Mouse (Mus musculus): ENCODE results near the gene Epas1. TPM values are rescaled to one million over a fixed set of nuclear protein-coding genes. Genes with fewer than 3 reads are reported as not detected.

Gene Epas1
- polyA plus RNA-seq, 1 experiment from 2014 or later: 4.2 TPM

- Histone ChIP-seq H3K9ac (replicated peaks; ENCODE audit: low read depth, low read length) (no peak overlapping the region), H3K4me2 (ENCODE audit: low read length) (no peak overlapping the region), H3K27ac (ENCODE audit: low read length) (no peak overlapping the region), H3K4me1 (replicated peaks; ENCODE audit: control insufficient read depth, insufficient read depth, low read length) (no peaks in the 10 kb centered on the region), H3K9me3 (ENCODE audit: control insufficient read depth, low read length) (no peaks in the 10 kb centered on the region), H3K36me3 (ENCODE audit: control insufficient read depth, insufficient read depth) (no peaks in the 10 kb centered on the region), H3K27me3 (replicated peaks; ENCODE audit: control insufficient read depth, insufficient read depth, low read length) (no peaks in the 10 kb centered on the region), H3K4me3 (replicated peaks; ENCODE audit: low read length) (no peak overlapping the region)
- WGBS: 88% methylated on average over 4 of the region's 4 CpGs
- no peak for ATAC-seq
Measured at GRCm38 (mm10) chr17:86766412-86766811, 12.9 kb downstream of the Epas1 start.

GRCm38 (mm10) chr17:86768596-86768995 lies 15.1 kb downstream of the Epas1 start:
- no peak overlapping the region for H3K9ac ChIP-seq (replicated peaks; ENCODE audit: low read depth, low read length)
- no peak overlapping the region for H3K4me2 ChIP-seq (ENCODE audit: low read length)
- 69% methylated on average over 7 of the region's 7 CpGs for WGBS

GRCm38 (mm10) chr17:86769330-86770211 lies 16.1 kb downstream of the Epas1 start:
- H3K9ac ChIP-seq (replicated peaks; ENCODE audit: low read depth, low read length): no peak overlapping the region
- no peak overlapping the region for H3K4me2 ChIP-seq (ENCODE audit: low read length)
- WGBS: 73% methylated on average over 16 of the region's 16 CpGs
- H3K9me3 ChIP-seq (ENCODE audit: control insufficient read depth, low read length): no peaks in the 10 kb centered on the region
- H3K4me3 ChIP-seq (replicated peaks; ENCODE audit: low read length): no peak overlapping the region
- ATAC-seq: no peak
- H3K27ac ChIP-seq (ENCODE audit: low read length): no peak overlapping the region
- H3K27me3 ChIP-seq (replicated peaks; ENCODE audit: control insufficient read depth, insufficient read depth, low read length): no peaks in the 10 kb centered on the region
- H3K4me1 ChIP-seq (replicated peaks; ENCODE audit: control insufficient read depth, insufficient read depth, low read length): no peaks in the 10 kb centered on the region
- H3K36me3 ChIP-seq (ENCODE audit: control insufficient read depth, insufficient read depth): no peaks in the 10 kb centered on the region

More at GRCm38 (mm10) chr17:86768596-86768995, 15.1 kb downstream of the Epas1 start:
- no peak overlapping the region for H3K27ac ChIP-seq (ENCODE audit: low read length)
- H3K4me1 ChIP-seq (replicated peaks; ENCODE audit: control insufficient read depth, insufficient read depth, low read length): no peaks in the 10 kb centered on the region
- ATAC-seq: no peak
- H3K27me3 ChIP-seq (replicated peaks; ENCODE audit: control insufficient read depth, insufficient read depth, low read length): no peaks in the 10 kb centered on the region
- no peaks in the 10 kb centered on the region for H3K36me3 ChIP-seq (ENCODE audit: control insufficient read depth, insufficient read depth)
- no peak overlapping the region for H3K4me3 ChIP-seq (replicated peaks; ENCODE audit: low read length)
- no peaks in the 10 kb centered on the region for H3K9me3 ChIP-seq (ENCODE audit: control insufficient read depth, low read length)

GRCm38 (mm10) chr17:86770848-86771247 lies 17.3 kb downstream of the Epas1 start:
- no peak for ATAC-seq

GRCm38 (mm10) chr17:86772035-86772434 lies 18.5 kb downstream of the Epas1 start:
- H3K36me3 ChIP-seq (ENCODE audit: control insufficient read depth, insufficient read depth): no peaks in the 10 kb centered on the region
- no peaks in the 10 kb centered on the region for H3K9me3 ChIP-seq (ENCODE audit: control insufficient read depth, low read length)
- no peak overlapping the region for H3K4me3 ChIP-seq (replicated peaks; ENCODE audit: low read length)
- H3K27me3 ChIP-seq (replicated peaks; ENCODE audit: control insufficient read depth, insufficient read depth, low read length): no peaks in the 10 kb centered on the region
- no peak overlapping the region for H3K27ac ChIP-seq (ENCODE audit: low read length)
- H3K4me2 ChIP-seq (ENCODE audit: low read length): no peak overlapping the region
- no peaks in the 10 kb centered on the region for H3K4me1 ChIP-seq (replicated peaks; ENCODE audit: control insufficient read depth, insufficient read depth, low read length)
- H3K9ac ChIP-seq (replicated peaks; ENCODE audit: low read depth, low read length): no peak overlapping the region
- ATAC-seq: no peak
- WGBS: 57% methylated on average over 11 of the region's 11 CpGs

More at GRCm38 (mm10) chr17:86770848-86771247, 17.3 kb downstream of the Epas1 start:
- no peak overlapping the region for H3K4me2 ChIP-seq (ENCODE audit: low read length)
- H3K9ac ChIP-seq (replicated peaks; ENCODE audit: low read depth, low read length): no peak overlapping the region
- H3K4me1 ChIP-seq (replicated peaks; ENCODE audit: control insufficient read depth, insufficient read depth, low read length): no peaks in the 10 kb centered on the region
- no peak overlapping the region for H3K27ac ChIP-seq (ENCODE audit: low read length)
- WGBS: 84% methylated on average over 5 of the region's 5 CpGs
- no peak overlapping the region for H3K4me3 ChIP-seq (replicated peaks; ENCODE audit: low read length)
- no peaks in the 10 kb centered on the region for H3K36me3 ChIP-seq (ENCODE audit: control insufficient read depth, insufficient read depth)
- H3K9me3 ChIP-seq (ENCODE audit: control insufficient read depth, low read length): no peaks in the 10 kb centered on the region
- no peaks in the 10 kb centered on the region for H3K27me3 ChIP-seq (replicated peaks; ENCODE audit: control insufficient read depth, insufficient read depth, low read length)

GRCm38 (mm10) chr17:86772929-86773588 lies 19.6 kb downstream of the Epas1 start:
- 93% methylated on average over 15 of the region's 15 CpGs for WGBS
- Histone ChIP-seq H3K4me3 (replicated peaks; ENCODE audit: low read length) (no peak overlapping the region), H3K4me1 (replicated peaks; ENCODE audit: control insufficient read depth, insufficient read depth, low read length) (no peaks in the 10 kb centered on the region), H3K9me3 (ENCODE audit: control insufficient read depth, low read length) (no peaks in the 10 kb centered on the region), H3K36me3 (ENCODE audit: control insufficient read depth, insufficient read depth) (no peaks in the 10 kb centered on the region), H3K9ac (replicated peaks; ENCODE audit: low read depth, low read length) (no peak overlapping the region), H3K27ac (ENCODE audit: low read length) (no peak overlapping the region), H3K27me3 (replicated peaks; ENCODE audit: control insufficient read depth, insufficient read depth, low read length) (no peaks in the 10 kb centered on the region), H3K4me2 (ENCODE audit: low read length) (no peak overlapping the region)
- no peak for ATAC-seq

DNA sequence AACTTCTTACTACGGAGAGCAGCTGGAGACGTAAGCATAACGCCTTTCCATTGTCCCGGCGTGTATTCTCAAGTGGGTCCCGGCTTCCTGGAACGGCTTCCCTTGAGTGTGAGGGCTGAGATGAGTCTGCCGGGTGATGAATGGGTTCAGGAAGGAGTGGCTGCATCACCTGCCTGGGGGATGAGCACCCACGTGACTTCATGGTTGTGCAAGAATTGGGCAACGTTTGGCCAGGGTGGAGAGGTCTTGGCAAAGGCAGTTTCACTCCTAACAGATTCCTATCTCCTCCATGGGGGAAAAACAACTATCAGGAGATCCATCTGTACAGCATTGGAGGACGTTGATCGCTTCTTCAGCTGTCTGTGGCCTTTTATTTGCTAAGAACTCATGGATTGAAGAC lies 23.0 kb downstream of the Epas1 start:
- no peak for ATAC-seq
- Histone ChIP-seq H3K4me3 (replicated peaks; ENCODE audit: low read length) (no peak overlapping the region), H3K9ac (replicated peaks; ENCODE audit: low read depth, low read length) (no peak overlapping the region), H3K27ac (ENCODE audit: low read length) (no peak overlapping the region), H3K4me1 (replicated peaks; ENCODE audit: control insufficient read depth, insufficient read depth, low read length) (no peaks in the 10 kb centered on the region), H3K4me2 (ENCODE audit: low read length) (no peak overlapping the region), H3K9me3 (ENCODE audit: control insufficient read depth, low read length) (no peaks in the 10 kb centered on the region), H3K27me3 (replicated peaks; ENCODE audit: control insufficient read depth, insufficient read depth, low read length) (no peaks in the 10 kb centered on the region), H3K36me3 (ENCODE audit: control insufficient read depth, insufficient read depth) (no peaks in the 10 kb centered on the region)
- 82% methylated on average over 12 of the region's 12 CpGs for WGBS

DNA sequence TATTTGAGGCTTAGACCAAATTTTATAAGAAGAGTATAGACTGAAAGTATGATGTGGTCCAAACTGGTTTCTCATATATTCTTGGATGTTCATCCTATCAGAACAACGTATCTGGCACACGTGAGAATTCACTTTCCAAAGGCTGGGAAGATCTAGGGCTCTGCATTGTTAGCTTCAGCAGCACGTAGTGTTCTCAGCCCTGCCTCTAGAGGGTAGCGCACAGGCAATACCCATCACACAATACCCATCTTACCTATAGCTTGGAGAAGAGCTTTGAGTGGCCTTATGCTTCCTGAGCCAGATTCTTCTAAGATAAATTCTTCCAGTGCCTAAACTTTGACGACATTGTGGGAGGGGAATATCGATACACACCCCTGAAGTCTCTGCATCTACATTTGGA lies 24.6 kb downstream of the Epas1 start:
- WGBS: 94% methylated on average over 6 of the region's 6 CpGs
- H3K4me1 ChIP-seq (replicated peaks; ENCODE audit: control insufficient read depth, insufficient read depth, low read length): no peaks in the 10 kb centered on the region
- H3K9me3 ChIP-seq (ENCODE audit: control insufficient read depth, low read length): no peaks in the 10 kb centered on the region
- H3K4me3 ChIP-seq (replicated peaks; ENCODE audit: low read length): no peak overlapping the region
- H3K4me2 ChIP-seq (ENCODE audit: low read length): no peak overlapping the region
- no peak overlapping the region for H3K9ac ChIP-seq (replicated peaks; ENCODE audit: low read depth, low read length)
- H3K36me3 ChIP-seq (ENCODE audit: control insufficient read depth, insufficient read depth): no peaks in the 10 kb centered on the region
- ATAC-seq: no peak
- no peaks in the 10 kb centered on the region for H3K27me3 ChIP-seq (replicated peaks; ENCODE audit: control insufficient read depth, insufficient read depth, low read length)
- no peak overlapping the region for H3K27ac ChIP-seq (ENCODE audit: low read length)

DNA sequence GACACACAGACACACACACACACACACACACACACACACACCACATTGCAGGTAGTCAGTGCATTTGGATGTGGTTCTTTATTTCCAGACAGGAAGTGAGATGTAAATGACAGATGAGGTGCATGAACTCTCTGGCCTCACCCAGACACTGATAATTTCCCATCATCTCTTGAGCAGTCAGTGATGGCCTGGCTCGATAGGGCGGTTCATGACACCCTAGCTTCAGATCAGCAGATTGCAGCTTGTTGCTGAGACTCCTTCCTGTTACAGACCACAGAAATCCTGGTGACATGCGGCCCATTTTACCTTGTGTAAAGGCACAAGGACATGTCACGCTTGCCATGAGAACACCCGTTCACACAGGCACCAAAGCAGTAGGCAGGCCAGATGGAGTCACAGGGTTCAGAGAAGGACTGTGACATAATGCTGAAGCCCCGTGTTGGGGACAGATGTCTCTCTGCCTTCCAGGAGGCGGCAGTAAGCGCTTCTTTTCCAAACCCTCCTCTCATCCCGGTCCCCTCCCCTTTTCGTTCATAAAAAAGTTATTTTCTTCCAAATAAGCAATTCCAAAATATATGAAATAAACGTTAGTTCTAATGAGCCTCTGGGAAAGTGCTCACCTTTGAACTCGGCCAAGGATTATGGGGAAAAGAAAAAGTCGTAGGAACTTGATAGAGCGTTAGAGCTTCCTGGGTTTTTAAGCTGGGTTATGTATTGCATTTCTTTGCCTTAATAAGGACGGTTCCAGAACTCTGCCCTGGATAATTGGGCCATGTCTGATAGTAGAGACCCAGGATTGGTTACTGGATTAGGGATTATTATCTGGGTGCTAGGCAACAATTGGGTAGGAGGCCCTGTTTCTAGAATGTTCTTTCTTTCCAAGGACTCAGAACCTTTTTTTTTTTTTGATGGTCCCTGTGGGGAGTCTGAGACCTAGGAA lies 26.0 kb downstream of the Epas1 start:
- Histone ChIP-seq H3K4me2 (ENCODE audit: low read length) (no peak overlapping the region), H3K27ac (ENCODE audit: low read length) (no peak overlapping the region), H3K4me3 (replicated peaks; ENCODE audit: low read length) (no peak overlapping the region), H3K36me3 (ENCODE audit: control insufficient read depth, insufficient read depth) (no peaks in the 10 kb centered on the region), H3K9ac (replicated peaks; ENCODE audit: low read depth, low read length) (no peak overlapping the region), H3K9me3 (ENCODE audit: control insufficient read depth, low read length) (no peaks in the 10 kb centered on the region), H3K4me1 (replicated peaks; ENCODE audit: control insufficient read depth, insufficient read depth, low read length) (no peaks in the 10 kb centered on the region), H3K27me3 (replicated peaks; ENCODE audit: control insufficient read depth, insufficient read depth, low read length) (no peaks in the 10 kb centered on the region)
- WGBS: 66% methylated on average over 15 of the region's 15 CpGs
- ATAC-seq: no peak

All from forebrain, embryonic 16.5 days (tissue).